Mouse (Mus musculus) liver, embryonic 12.5 days (tissue): ENCODE results near the gene Samd4. TPM values are rescaled to one million over a fixed set of nuclear protein-coding genes. Genes with fewer than 3 reads are reported as not detected.

Experiments
- ATAC-seq: fragments of 200-750 bp; cut with Nextera tagmentation; 2 replicates; pipeline ENCODE4 v1.8.0; 2017; ENCODE audit warnings: moderate number of reproducible peaks, mild to moderate bottlenecking, moderate library complexity
- H3K27ac ChIP-seq: fragments of 300-500 bp; sonication (generic); 2 replicates; pipeline ENCODE4 v1.5.1; 2016; ENCODE audit warnings: mild to moderate bottlenecking
- H3K27me3 ChIP-seq: fragments of 300-500 bp; sonication (generic); replicated peaks from 2 replicates; pipeline ENCODE4 v1.6.1; 2016; ENCODE audit warnings: mild to moderate bottlenecking, moderate library complexity
- H3K36me3 ChIP-seq: fragments of 300-500 bp; sonication (generic); 2 replicates; pipeline ENCODE4 v1.6.1; 2016; ENCODE audit warnings: mild to moderate bottlenecking, moderate library complexity
- H3K4me1 ChIP-seq: fragments of 300-500 bp; sonication (generic); 2 replicates; pipeline ENCODE4 v1.6.1; 2016
- H3K4me2 ChIP-seq: fragments of 300-500 bp; sonication (generic); 2 replicates; pipeline ENCODE4 v1.6.1; 2016; ENCODE audit warnings: mild to moderate bottlenecking, moderate library complexity
- H3K4me3 ChIP-seq: fragments of 300-500 bp; sonication (generic); 2 replicates; pipeline ENCODE4 v1.5.1; 2016; ENCODE audit warnings: mild to moderate bottlenecking, moderate library complexity
- H3K9ac ChIP-seq: fragments of 300-500 bp; sonication (generic); 2 replicates; pipeline ENCODE4 v1.6.1; 2016; ENCODE audit warnings: mild to moderate bottlenecking, moderate library complexity
- H3K9me3 ChIP-seq: fragments of 300-500 bp; sonication (generic); replicated peaks from 2 replicates; pipeline ENCODE4 v1.6.1; 2016; ENCODE audit warnings: mild to moderate bottlenecking, moderate library complexity
- WGBS: fragments of 180-500 bp; shearing (Covaris S2); methylation state at CpG from one replicate; pipeline ENCODE4 v1.1.7; 2016; ENCODE audit not compliant: insufficient replicate concordance; 5-methylcytosine and 5-hydroxymethylcytosine counted together
- polyA plus RNA-seq: library from polyadenylated mRNA; unstranded; fragments of >200 nt; fragmentation: Nextera tagmentation; extraction: Ambion mirVana; gene quantifications from 2 replicates; pipeline ENCODE4 v1.2.1, GENCODE M21; 2016

The Samd4 gene
- polyA plus RNA-seq, 1 experiment from 2014 or later: 0.67 TPM

DNA sequence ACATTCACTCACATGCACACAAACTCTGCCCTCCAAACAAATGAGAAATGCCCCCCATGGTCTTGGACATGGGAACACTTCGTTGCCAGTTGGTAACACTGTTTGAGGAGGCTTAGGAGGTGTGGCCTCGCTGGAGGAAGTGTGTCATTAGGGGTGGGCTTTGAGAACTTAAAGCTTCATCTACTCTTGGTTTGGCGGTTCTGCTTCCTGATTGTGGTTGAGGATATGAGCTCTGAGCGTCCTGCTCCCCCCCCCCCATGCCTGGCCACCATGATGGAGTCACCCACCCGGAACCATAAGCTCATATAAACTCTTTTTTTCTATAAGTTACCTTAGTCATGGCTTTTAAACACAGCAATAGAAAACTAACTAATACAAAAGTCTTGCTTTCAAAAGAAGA is 80.2 kb downstream of the Samd4 start:
- no peak overlapping the region for H3K4me3 ChIP-seq
- no peak overlapping the region for H3K9ac ChIP-seq
- H3K27ac ChIP-seq: no peak overlapping the region
- no peak for ATAC-seq
- WGBS: 60% methylated on average over 5 of the region's 5 CpGs
- H3K4me1 ChIP-seq: peaks cover 6% of the 10 kb centered on the region; the same call in 1 of the 2 replicates
- peaks cover 18% of the 10 kb centered on the region for H3K27me3 ChIP-seq
- H3K9me3 ChIP-seq: no peaks in the 10 kb centered on the region
- no peak overlapping the region for H3K4me2 ChIP-seq
- no peaks in the 10 kb centered on the region for H3K36me3 ChIP-seq

DNA sequence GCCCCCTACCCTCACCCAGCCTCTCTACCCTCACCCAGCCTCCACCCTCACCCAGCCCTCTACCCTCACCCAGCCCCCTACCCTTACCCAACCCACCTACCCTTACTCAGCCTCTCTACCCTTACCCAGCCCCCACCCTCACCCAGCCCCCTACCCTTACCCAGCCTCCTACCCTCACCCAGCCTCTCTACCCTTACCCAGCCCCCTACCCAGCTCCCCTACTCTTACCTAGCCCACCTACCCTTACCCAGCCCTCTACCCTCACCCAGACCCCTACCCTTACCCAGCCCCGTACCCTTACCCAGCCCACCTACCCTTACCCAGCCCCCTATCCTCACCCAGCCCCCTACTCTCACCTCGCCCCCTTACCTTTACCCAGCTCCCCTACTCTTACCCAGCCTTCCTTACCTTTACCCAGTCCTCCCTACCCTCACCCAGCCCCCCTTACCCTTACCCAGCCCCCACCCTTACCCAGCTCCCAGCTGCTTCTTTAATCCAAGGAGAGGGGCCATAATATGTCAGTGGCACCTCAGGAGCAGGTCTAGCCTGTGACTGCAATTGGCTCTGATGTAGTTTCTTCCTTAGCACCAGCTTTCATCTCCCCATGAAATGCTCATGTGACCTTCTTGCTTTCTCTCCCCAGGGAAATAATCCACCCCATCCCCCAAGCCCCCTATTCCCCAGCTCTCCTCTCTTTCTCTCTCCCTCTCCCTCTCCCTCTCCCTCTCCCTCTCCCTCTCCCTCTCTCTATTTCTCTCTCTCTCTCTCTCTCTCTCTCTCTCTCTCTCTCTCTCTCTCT is 81.6 kb downstream of the Samd4 start:
- Histone ChIP-seq H3K9ac (no peak overlapping the region), H3K36me3 (no peaks in the 10 kb centered on the region), H3K4me1 (peaks cover 10% of the 10 kb centered on the region; the same call in 1 of the 2 replicates), H3K9me3 (no peaks in the 10 kb centered on the region), H3K4me2 (no peak overlapping the region), H3K4me3 (no peak overlapping the region), H3K27ac (no peak overlapping the region), H3K27me3 (peaks cover 23% of the 10 kb centered on the region)
- ATAC-seq: no peak
- 60% methylated on average over 2 of the region's 2 CpGs for WGBS

- Histone ChIP-seq H3K27me3 (peaks cover 23% of the 10 kb centered on the region), H3K27ac (no peak overlapping the region), H3K4me2 (no peak overlapping the region)
Measured at GRCm38 (mm10) chr14:46966206-46966605, 83.6 kb downstream of the Samd4 start.

GRCm38 (mm10) chr14:46968046-46968445 is 85.4 kb downstream of the Samd4 start:
- Histone ChIP-seq H3K27ac (no peak overlapping the region), H3K9me3 (no peaks in the 10 kb centered on the region), H3K4me2 (no peak overlapping the region), H3K4me1 (peaks cover 10% of the 10 kb centered on the region; the same call in 1 of the 2 replicates), H3K4me3 (no peak overlapping the region), H3K27me3 (peaks cover 23% of the 10 kb centered on the region), H3K36me3 (no peaks in the 10 kb centered on the region), H3K9ac (no peak overlapping the region)
- 28% methylated on average over 11 of the region's 11 CpGs for WGBS
- no peak for ATAC-seq

More at GRCm38 (mm10) chr14:46966206-46966605, 83.6 kb downstream of the Samd4 start:
- Histone ChIP-seq H3K9ac (no peak overlapping the region), H3K4me1 (peaks cover 10% of the 10 kb centered on the region; the same call in 1 of the 2 replicates), H3K36me3 (no peaks in the 10 kb centered on the region), H3K4me3 (no peak overlapping the region), H3K9me3 (no peaks in the 10 kb centered on the region)
- WGBS: 39% methylated on average over 10 of the region's 10 CpGs
- no peak for ATAC-seq

DNA sequence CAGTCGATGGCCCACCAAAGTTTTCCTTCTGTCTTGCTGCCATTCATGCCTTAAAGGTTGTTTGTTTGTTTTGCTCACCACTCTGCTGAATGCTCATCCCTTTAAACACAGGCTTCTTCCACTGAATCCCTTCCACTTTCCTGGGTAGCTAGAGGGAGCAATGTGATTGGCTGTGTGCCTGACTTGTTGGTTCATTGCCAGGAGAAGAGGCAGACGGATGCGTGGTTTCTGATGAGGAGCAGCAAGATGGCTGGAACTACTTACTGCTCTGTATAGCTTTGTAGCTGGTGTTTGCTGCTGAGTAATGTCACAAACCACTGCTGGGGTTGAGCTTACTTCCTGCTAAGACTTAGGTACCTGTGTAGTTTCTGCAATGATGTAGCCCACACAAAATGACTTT is 88.0 kb downstream of the Samd4 start:
- WGBS: 63% methylated on average over 3 of the region's 3 CpGs
- H3K4me2 ChIP-seq: no peak overlapping the region
- H3K4me1 ChIP-seq: peaks cover 10% of the 10 kb centered on the region; the same call in 1 of the 2 replicates

DNA sequence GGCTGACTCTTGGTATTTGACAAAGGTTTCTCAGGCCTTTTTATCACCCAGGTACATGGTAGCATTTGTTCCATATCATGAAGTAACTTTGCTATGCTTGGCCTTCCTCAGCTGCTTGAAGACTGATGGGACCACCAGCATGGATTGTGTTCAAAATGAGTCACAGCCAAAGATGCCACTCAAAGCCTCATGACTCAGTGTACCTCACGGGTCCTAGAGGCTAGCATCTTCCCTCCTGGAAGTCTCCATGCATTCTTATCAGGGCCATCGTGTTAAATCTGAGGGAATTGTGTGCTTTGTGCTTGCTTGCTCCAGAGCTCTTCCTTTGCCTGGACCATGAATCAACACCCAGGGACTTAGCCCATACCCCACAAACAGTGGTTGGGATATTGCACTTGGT is 89.1 kb downstream of the Samd4 start:
- H3K36me3 ChIP-seq: no peaks in the 10 kb centered on the region
- ATAC-seq: no peak
- no peak overlapping the region for H3K4me2 ChIP-seq
- H3K4me3 ChIP-seq: no peak overlapping the region
- H3K9ac ChIP-seq: no peak overlapping the region
- H3K27me3 ChIP-seq: peaks cover 16% of the 10 kb centered on the region
- no peak overlapping the region for H3K27ac ChIP-seq
- WGBS: 49% methylated on average over 2 of the region's 2 CpGs
- peaks cover 10% of the 10 kb centered on the region; the same call in 1 of the 2 replicates for H3K4me1 ChIP-seq
- H3K9me3 ChIP-seq: no peaks in the 10 kb centered on the region

More for the DNA sequence above, 88.0 kb downstream of the Samd4 start:
- Histone ChIP-seq H3K9ac (no peak overlapping the region), H3K4me3 (no peak overlapping the region), H3K36me3 (no peaks in the 10 kb centered on the region), H3K9me3 (no peaks in the 10 kb centered on the region), H3K27me3 (peaks cover 23% of the 10 kb centered on the region), H3K27ac (no peak overlapping the region)
- no peak for ATAC-seq

DNA sequence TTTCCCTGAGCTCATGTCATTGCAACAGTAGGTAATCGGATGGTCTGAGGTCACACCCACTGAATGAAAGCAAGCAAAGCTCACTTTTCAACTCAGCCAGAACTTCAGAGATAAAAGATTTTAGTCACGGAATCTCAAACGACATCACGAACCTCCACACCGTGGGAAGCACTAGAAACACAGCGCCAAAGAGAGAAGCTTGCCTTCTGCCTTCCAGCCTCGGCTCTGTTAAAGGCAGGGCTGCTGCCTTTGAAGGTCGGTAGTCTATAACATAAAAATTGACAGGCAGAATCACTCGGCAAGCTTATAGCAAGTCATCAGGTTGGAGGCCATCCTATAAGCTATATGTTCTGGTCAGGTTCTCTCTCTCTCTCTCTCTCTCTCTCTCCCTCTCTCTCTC is 92.2 kb downstream of the Samd4 start:
- H3K9me3 ChIP-seq: no peaks in the 10 kb centered on the region
- H3K27me3 ChIP-seq: no peaks in the 10 kb centered on the region; the same call in 1 of the 2 replicates
- H3K4me3 ChIP-seq: no peak overlapping the region
- 62% methylated on average over 9 of the region's 9 CpGs for WGBS
- no peak overlapping the region for H3K4me2 ChIP-seq
- H3K36me3 ChIP-seq: no peaks in the 10 kb centered on the region
- H3K4me1 ChIP-seq: no peaks in the 10 kb centered on the region
- H3K27ac ChIP-seq: no peak overlapping the region
- H3K9ac ChIP-seq: no peak overlapping the region
- no peak for ATAC-seq

DNA sequence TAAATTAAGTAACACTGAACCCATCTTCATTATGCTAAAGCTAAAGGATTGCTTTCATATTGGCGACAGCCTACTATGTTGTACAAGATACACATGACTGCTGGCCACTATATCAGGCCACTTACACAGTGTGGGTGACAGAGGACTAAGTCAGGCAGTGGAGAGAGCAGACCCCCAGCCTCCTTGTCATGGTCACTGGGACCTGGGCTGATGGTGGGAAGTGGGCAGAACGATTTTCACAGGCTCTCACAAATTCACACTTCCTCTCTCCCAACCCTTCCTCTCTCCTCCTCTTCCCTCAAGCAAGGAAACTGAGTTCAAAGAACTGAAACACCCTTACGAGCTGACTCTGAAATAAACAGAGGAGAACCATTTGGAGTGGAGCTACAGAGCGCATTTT is 93.3 kb downstream of the Samd4 start:
- no peak overlapping the region for H3K4me3 ChIP-seq
- no peaks in the 10 kb centered on the region; the same call in 1 of the 2 replicates for H3K4me1 ChIP-seq
- no peak overlapping the region for H3K4me2 ChIP-seq
- H3K36me3 ChIP-seq: no peaks in the 10 kb centered on the region
- 58% methylated on average over 4 of the region's 4 CpGs for WGBS
- H3K9me3 ChIP-seq: no peaks in the 10 kb centered on the region
- H3K9ac ChIP-seq: no peak overlapping the region
- no peak for ATAC-seq
- H3K27me3 ChIP-seq: no peaks in the 10 kb centered on the region; the same call in 1 of the 2 replicates
- H3K27ac ChIP-seq: no peak overlapping the region

DNA sequence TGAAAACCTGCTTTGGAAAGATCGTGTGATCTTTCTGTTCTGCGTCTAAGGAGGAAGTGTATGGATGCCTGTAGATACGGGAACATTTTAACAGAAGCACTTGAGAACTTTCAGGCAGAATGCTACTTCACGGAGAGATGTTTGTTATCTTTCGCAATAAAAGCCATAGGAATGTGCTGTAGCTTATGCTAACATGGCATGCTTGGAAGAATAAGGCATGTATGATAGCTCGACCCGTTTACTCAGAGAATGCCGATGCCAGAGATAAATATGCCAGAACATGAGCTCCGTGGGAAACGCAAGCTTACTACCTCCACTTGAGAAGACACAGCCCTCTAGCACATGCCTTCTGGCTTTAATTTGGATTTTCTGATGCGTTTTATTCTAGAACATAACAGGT is 94.1 kb downstream of the Samd4 start:
- Histone ChIP-seq H3K4me3 (no peak overlapping the region), H3K4me2 (no peak overlapping the region), H3K27me3 (no peaks in the 10 kb centered on the region; the same call in 1 of the 2 replicates), H3K27ac (no peak overlapping the region), H3K9ac (no peak overlapping the region), H3K4me1 (no peaks in the 10 kb centered on the region; the same call in 1 of the 2 replicates), H3K36me3 (no peaks in the 10 kb centered on the region), H3K9me3 (no peaks in the 10 kb centered on the region)
- no peak for ATAC-seq
- WGBS: 50% methylated on average over 11 of the region's 11 CpGs

GRCm38 (mm10) chr14:46977660-46978059 is 95.0 kb downstream of the Samd4 start:
- Histone ChIP-seq H3K36me3 (no peaks in the 10 kb centered on the region), H3K27me3 (no peaks in the 10 kb centered on the region; the same call in 1 of the 2 replicates), H3K9ac (no peak overlapping the region), H3K4me2 (no peak overlapping the region), H3K27ac (no peak overlapping the region), H3K4me1 (no peaks in the 10 kb centered on the region; the same call in 1 of the 2 replicates), H3K4me3 (no peak overlapping the region), H3K9me3 (no peaks in the 10 kb centered on the region)
- ATAC-seq: no peak
- WGBS: 43% methylated on average over 10 of the region's 10 CpGs

DNA sequence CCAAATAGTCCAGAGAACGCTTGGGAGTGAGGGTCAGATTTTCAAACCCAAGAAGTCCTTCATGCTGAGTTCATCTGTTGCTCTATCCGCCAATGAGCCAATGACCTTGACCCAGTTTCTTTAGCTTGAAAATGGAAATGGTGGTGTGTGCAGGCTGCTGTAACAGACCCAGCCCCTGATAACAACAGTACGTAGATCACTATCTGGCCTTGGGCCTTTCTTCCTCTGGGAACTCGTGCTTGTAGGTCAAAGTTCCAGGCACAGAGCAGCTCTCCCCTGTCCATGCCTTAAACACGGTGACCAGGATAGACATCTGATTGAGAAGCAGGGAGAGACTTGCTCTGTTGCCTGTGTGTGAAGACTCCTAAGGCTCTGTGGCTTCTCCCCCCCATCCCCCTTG is 96.5 kb downstream of the Samd4 start:
- Histone ChIP-seq H3K36me3 (no peaks in the 10 kb centered on the region), H3K9ac (no peak overlapping the region), H3K27me3 (no peaks in the 10 kb centered on the region), H3K4me1 (no peaks in the 10 kb centered on the region; the same call in 1 of the 2 replicates), H3K9me3 (no peaks in the 10 kb centered on the region), H3K27ac (no peak overlapping the region), H3K4me3 (no peak overlapping the region), H3K4me2 (no peak overlapping the region)
- no peak for ATAC-seq
- WGBS: 59% methylated on average over 5 of the region's 5 CpGs

DNA sequence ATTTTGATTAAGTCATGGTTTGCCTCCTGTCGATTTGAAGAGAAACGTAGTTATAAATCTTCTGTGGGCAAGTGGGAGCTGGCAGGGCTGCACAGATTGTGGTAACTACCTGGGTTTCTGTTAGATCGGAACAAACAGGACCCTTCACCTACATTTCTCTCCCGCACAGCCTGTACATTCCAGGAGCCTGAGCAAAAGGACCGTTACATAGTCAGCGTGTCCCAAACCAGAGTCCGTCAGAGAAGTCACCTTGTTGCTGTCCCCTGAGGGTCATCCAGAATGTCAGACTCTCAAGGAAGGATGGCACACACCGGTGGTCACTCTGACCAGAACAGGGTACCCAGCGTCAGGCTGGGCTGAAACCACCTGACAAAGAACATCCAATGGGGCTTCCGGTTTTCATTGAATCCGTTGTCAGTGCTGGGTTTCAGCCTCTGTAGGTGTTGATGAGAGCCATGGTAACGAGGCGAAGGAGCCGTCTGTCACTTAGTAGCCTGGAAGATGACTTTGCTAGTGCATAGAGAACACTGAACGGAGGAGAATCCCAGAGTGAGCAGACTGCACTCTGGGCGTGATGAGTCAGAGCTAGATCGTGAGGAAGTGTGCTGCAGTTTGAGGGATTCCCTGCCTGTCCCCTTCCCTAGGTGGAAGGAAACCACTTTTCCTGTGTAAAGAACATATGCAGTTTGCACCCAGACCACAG is 98.2 kb downstream of the Samd4 start:
- no peak overlapping the region for H3K9ac ChIP-seq
- no peaks in the 10 kb centered on the region; the same call in 1 of the 2 replicates for H3K4me1 ChIP-seq
- no peak overlapping the region for H3K4me3 ChIP-seq
- H3K4me2 ChIP-seq: no peak overlapping the region
- WGBS: 51% methylated on average over 17 of the region's 17 CpGs
- no peaks in the 10 kb centered on the region for H3K36me3 ChIP-seq
- H3K27me3 ChIP-seq: no peaks in the 10 kb centered on the region
- H3K9me3 ChIP-seq: no peaks in the 10 kb centered on the region
- ATAC-seq: no peak
- no peak overlapping the region for H3K27ac ChIP-seq
